Mouse (Mus musculus): Measurements from ENCODE around the gene Chad.

DNA sequence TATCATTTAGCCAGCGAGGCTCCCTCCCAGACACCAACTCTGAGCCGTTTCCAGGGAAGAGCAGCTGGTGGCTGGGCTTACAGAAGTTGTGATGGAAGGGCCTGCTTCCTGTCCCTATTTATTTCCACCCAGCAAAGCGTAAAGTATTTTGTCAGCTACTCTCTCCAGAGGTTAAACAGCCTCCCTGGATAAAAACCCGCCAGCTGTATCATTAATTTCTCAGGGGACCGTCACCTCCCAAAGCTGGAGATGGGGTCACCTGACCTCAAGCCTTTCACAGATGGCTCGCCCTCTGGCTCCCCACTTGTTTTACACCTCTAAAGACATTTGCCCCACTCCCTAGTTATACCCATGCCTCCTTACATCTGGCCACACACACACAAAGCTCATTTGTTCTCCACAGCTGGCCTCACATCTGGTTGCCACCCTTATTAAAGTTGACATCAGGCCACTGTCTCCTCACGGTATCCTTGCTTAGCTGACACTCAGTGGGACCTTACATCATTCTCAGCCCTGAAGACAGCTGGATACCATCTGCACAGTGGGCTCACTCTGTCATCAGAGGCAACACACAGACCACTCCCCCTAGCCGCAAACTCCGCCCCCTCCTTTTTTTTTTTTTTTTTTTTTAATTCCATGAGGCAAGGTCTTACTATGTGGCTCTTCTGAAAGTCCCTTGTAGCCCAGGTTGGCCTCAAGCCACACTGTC lies 38.5 kb upstream of the Chad start:
- TF ChIP-seq POLR2A (IDR thresholded peaks at IDR 0.05; ENCODE audit: insufficient read length, low read depth): no peak
- no peak for TF ChIP-seq REST (IDR thresholded peaks at IDR 0.05; ENCODE audit: insufficient read depth, insufficient read length)
- TF ChIP-seq MYOD1 (IDR thresholded peaks at IDR 0.05; ENCODE audit: control insufficient read depth in 1 of 3, insufficient read length in 2 of 3, low read depth in 2 of 3): peak in 1 of 3 experiments; percentile 56
- no peak for TF ChIP-seq TCF12 (IDR thresholded peaks at IDR 0.05; ENCODE audit: insufficient read depth, poor library complexity, severe bottlenecking)
- TF ChIP-seq POLR2AphosphoS2 (IDR thresholded peaks at IDR 0.05; ENCODE audit: insufficient read length, low read depth): no peak
- TF ChIP-seq E2F4 (IDR thresholded peaks at IDR 0.05; ENCODE audit: insufficient read depth): no peak
- TF ChIP-seq SRF (IDR thresholded peaks at IDR 0.05; ENCODE audit: control insufficient read depth, insufficient read length, low read depth): no peak
- TF ChIP-seq MAX (IDR thresholded peaks at IDR 0.05; ENCODE audit: low read depth): no peak
- peak in 1 of 3 experiments; percentile 35 for TF ChIP-seq MYOG (IDR thresholded peaks at IDR 0.05; ENCODE audit: control insufficient read depth in 1 of 3, insufficient read depth in 1 of 3, insufficient read length in 2 of 3, low read depth in 2 of 3)

All from myocyte (in vitro differentiated cells).